Mouse (Mus musculus): ENCODE measurements around the gene Cyp2j6. TPM values are rescaled to one million over a fixed set of nuclear protein-coding genes. Genes with fewer than 3 reads are reported as not detected.
A peak's percentile ranks its signal among the peaks of the same experiment; 100 is the strongest.
"Not testable (repeated sequence)": the region's sequence is repeated elsewhere in the genome, so short reads cannot be mapped to it uniquely, and the experiment has no call there.

Cyp2j6 gene
- polyA plus RNA-seq (2015; fragmentation: Nextera tagmentation; extraction: Ambion mirVana): 1.6 and 1.8 TPM in 2 replicates

DNA sequence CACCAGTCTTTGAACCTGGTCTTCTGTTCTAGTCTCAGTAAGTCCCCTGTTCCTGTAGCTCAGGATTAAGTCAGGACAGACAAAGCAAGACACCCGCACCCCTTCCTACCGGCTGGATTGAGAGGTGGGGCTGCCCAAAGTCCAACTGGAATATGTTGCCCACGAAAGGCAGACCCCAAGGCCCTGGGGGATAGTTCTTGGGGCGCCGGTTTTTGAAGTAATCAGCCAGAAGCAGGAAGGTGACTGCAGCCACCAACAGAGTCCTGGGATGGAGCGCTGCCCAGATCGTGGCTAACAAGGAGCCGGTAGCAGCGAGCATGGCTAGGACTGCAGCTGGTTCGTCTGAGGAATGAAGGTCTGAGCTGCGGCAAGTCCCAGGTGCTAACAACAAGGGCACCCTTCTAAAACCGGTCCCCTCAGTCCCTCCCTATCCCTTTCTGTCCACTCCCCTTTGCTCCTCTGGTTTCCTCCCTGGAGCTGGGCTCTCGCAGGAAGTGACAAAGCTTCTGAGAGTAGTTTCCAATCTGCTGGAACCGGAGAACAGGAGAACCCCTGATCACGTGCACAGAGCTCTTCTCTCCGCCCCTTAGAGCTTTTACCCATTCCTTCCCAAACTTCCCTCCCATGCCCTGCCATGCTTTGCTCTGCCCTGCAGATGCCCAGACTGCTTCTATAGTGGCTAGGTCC is at the start of gene Cyp2j6:
TSS of gene Cyp2j6 (minus strand) at position 529 of the 687 bp plus-strand sequence.
- H3K4me2 ChIP-seq (ENCODE audit: low read depth, low read length): peak within 1 kb of the TSS; percentile 55
- H3K27ac ChIP-seq (ENCODE audit: low read length): no peak within 1 kb of the TSS
- WGBS (ENCODE audit: insufficient replicate concordance): 4% methylated on average over 16 of the region's 16 CpGs
- peak; percentile 70 for ATAC-seq (ENCODE audit: low read depth)
- no peaks in the 10 kb centered on the region for H3K9me3 ChIP-seq (replicated peaks; ENCODE audit: control insufficient read depth, low read length)
- no peaks in the 10 kb centered on the region for H3K36me3 ChIP-seq (ENCODE audit: control insufficient read depth, insufficient read depth)
- H3K4me3 ChIP-seq (ENCODE audit: low read depth, low read length): peak within 1 kb of the TSS; percentile 57
- H3K9ac ChIP-seq (ENCODE audit: low read depth, low read length): peak within 1 kb of the TSS; percentile 37; the same call in 1 of the 2 replicates
- no peaks in the 10 kb centered on the region for H3K27me3 ChIP-seq (ENCODE audit: control insufficient read depth, insufficient read depth, low read depth, low read length)
- H3K4me1 ChIP-seq (ENCODE audit: control insufficient read depth, low read depth, low read length): no peaks in the 10 kb centered on the region

DNA sequence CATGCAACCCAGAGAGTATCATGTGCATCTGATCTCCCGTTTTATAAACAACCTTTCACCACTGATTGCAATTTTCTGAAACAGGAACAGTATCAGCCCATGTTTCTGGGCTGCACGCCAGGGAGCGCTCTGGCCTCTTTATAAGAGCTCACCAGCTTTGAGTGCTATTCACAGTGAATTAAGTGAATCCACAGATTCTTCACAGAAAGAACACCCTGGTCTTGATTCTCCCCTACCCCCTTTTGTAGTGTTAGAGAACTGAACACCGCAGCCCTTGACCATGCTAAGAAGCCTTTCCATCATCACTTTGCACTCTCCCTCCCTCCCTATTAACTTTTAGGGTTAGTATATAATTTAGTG is 38.3 kb upstream of the Cyp2j6 start:
- no peak overlapping the region for H3K27ac ChIP-seq (ENCODE audit: low read length)
- H3K9ac ChIP-seq (ENCODE audit: low read depth, low read length): no peak overlapping the region
- peak overlapping the region; percentile 34; the same call in 1 of the 2 replicates for H3K4me3 ChIP-seq (ENCODE audit: low read depth, low read length)
- H3K4me1 ChIP-seq (ENCODE audit: control insufficient read depth, low read depth, low read length): no peaks in the 10 kb centered on the region
- no peaks in the 10 kb centered on the region for H3K36me3 ChIP-seq (ENCODE audit: control insufficient read depth, insufficient read depth)
- peak; percentile 21; the same call in 1 of the 2 replicates for ATAC-seq (ENCODE audit: low read depth)
- no peaks in the 10 kb centered on the region for H3K27me3 ChIP-seq (ENCODE audit: control insufficient read depth, insufficient read depth, low read depth, low read length)
- H3K9me3 ChIP-seq (replicated peaks; ENCODE audit: control insufficient read depth, low read length): no peaks in the 10 kb centered on the region
- 23% methylated on average over 4 of the region's 4 CpGs for WGBS (ENCODE audit: insufficient replicate concordance)
- peak overlapping the region; percentile 36 for H3K4me2 ChIP-seq (ENCODE audit: low read depth, low read length)

DNA sequence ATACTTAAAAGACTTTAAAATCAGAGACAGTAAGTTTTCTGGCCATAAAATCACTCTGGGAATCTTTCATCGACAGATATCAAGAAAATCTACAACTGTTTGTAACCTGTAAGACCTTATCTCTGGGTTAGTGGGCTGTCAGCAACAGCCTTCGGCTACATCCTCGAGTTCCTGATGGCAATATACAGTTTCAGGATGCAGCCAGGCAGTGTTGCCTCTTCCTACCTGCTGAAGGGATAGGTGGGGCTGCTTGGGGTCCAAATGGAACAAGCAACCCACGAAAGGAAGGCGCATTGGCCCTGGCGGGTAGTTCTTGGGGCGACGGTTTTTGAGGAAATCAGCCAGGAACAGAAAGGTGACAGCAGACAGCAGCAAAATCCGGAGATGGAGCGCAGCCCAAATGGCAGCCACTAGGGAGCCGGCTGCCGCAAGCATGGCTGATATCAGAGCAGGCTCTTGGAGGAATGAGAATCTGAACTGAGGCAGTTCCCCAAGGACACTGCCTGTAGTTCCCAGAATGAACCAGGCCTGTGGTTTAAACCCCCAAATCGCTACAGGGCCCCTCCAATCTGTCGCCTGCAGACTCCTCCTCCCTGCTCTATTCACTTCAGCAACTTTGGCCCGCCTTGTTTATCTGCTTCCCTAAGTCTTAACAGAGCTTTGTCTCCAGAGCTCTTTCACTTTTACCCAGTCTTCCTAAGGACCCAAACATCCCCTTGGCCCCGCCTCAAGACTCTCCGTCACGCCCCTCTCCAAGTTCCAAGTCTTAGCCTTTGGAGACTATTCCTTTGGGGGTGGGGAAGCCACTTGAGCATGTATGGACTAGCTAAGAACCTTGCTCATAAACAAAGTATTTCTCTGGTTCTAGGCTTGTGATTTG is 37.7 kb upstream of the Cyp2j6 start, which contains the start of gene Cyp2j9:
TSS of gene Cyp2j9 (minus strand) at position 668 of the 880 bp plus-strand sequence.
- ATAC-seq (ENCODE audit: low read depth): peak; percentile 56
- Histone ChIP-seq H3K4me1 (ENCODE audit: control insufficient read depth, low read depth, low read length) (no peaks in the 10 kb centered on the region), H3K4me3 (ENCODE audit: low read depth, low read length) (peak within 1 kb of the TSS; percentile 34), H3K9ac (ENCODE audit: low read depth, low read length) (no peak within 1 kb of the TSS), H3K36me3 (ENCODE audit: control insufficient read depth, insufficient read depth) (no peaks in the 10 kb centered on the region), H3K9me3 (replicated peaks; ENCODE audit: control insufficient read depth, low read length) (no peaks in the 10 kb centered on the region), H3K4me2 (ENCODE audit: low read depth, low read length) (peak within 1 kb of the TSS; percentile 36), H3K27ac (ENCODE audit: low read length) (no peak within 1 kb of the TSS), H3K27me3 (ENCODE audit: control insufficient read depth, insufficient read depth, low read depth, low read length) (no peaks in the 10 kb centered on the region)
- 3% methylated on average over 18 of the region's 18 CpGs for WGBS (ENCODE audit: insufficient replicate concordance)

DNA sequence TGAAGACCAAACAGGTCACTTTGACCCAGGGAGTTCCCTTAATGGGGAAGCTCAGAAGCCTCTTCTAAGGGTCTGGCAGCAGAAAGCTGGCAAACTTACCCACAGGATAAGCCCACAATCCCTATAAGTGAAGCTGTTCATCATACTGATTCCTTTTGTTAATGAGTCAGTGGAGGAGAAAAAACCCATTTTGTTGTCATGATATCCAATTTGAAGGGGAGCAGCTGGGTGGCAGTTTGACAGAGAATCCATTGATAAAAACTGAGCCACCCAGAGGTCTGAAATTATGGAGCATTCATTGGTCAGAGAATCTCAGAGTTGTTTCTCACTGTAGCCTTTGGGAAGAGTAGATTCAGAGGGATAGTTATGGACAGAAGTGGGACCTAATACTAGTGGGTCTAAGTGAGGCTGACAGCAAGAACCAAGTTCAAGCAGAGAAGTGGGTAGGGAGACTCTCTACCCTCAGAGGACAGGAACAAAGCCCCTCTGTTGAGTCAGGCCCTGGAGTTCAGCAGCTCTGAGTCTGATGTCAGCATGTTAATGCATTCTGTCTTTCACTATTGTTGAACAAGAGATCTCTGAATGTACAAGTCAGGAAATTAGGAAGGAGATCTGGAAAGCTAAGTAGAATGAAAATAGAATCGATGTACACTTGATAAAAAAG is 28.1 kb upstream of the Cyp2j6 start:
- Histone ChIP-seq H3K4me2 (ENCODE audit: low read depth, low read length) (no peak overlapping the region), H3K36me3 (ENCODE audit: control insufficient read depth, insufficient read depth) (no peaks in the 10 kb centered on the region), H3K27me3 (ENCODE audit: control insufficient read depth, insufficient read depth, low read depth, low read length) (no peaks in the 10 kb centered on the region), H3K4me3 (ENCODE audit: low read depth, low read length) (no peak overlapping the region), H3K27ac (ENCODE audit: low read length) (no peak overlapping the region), H3K4me1 (ENCODE audit: control insufficient read depth, low read depth, low read length) (no peaks in the 10 kb centered on the region), H3K9ac (ENCODE audit: low read depth, low read length) (no peak overlapping the region), H3K9me3 (replicated peaks; ENCODE audit: control insufficient read depth, low read length) (no peaks in the 10 kb centered on the region)
- ATAC-seq (ENCODE audit: low read depth): no peak
- 55% methylated on average over 1 of the region's 1 CpGs for WGBS (ENCODE audit: insufficient replicate concordance)

DNA sequence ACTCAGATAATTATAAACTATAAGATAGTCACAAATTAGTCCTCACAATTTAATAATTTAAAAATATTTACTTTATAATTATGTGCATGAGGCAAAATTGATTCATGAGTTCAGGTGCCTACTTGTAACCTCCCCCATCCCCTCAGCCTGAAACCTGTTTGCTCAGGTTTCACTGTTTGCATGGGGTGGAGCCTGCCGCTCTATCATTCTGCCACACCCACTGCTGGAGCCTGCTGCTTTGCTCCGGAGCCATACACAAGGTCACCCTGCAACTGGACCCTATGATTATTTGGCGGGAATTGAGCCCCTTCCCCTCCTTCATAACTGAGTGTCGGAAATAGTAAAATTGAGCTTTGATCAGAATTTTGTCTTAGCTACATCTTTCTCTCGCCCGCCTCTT is 26.9 kb upstream of the Cyp2j6 start:
- not testable (repeated sequence) for H3K4me3 ChIP-seq (ENCODE audit: low read depth, low read length); H3K27ac ChIP-seq (ENCODE audit: low read length); H3K9me3 ChIP-seq (replicated peaks; ENCODE audit: control insufficient read depth, low read length); H3K4me1 ChIP-seq (ENCODE audit: control insufficient read depth, low read depth, low read length); H3K4me2 ChIP-seq (ENCODE audit: low read depth, low read length); ATAC-seq (ENCODE audit: low read depth); H3K36me3 ChIP-seq (ENCODE audit: control insufficient read depth, insufficient read depth); H3K27me3 ChIP-seq (ENCODE audit: control insufficient read depth, insufficient read depth, low read depth, low read length); H3K9ac ChIP-seq (ENCODE audit: low read depth, low read length)
- 45% methylated on average over 6 of the region's 6 CpGs for WGBS (ENCODE audit: insufficient replicate concordance)

DNA sequence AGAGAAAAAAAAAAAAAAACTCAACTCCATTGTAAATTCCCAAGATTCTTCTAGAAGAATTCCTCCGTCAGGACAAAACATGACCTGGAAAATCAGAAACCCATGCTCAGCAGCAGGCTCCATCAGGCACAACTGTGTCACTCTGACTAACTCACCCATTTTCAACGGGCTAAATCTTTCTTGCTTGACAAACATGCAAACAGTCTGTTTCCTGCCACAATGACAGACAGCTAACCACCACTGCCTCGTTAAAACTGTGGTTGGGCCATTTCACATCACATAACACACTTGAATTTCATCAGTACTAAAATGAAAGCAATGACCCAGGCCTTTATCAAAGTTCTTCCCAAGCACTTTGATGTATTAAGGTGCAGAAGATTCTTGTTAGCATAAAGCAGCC is 16.0 kb upstream of the Cyp2j6 start:
- no peak overlapping the region for H3K27ac ChIP-seq (ENCODE audit: low read length)
- no peak for ATAC-seq (ENCODE audit: low read depth)

DNA sequence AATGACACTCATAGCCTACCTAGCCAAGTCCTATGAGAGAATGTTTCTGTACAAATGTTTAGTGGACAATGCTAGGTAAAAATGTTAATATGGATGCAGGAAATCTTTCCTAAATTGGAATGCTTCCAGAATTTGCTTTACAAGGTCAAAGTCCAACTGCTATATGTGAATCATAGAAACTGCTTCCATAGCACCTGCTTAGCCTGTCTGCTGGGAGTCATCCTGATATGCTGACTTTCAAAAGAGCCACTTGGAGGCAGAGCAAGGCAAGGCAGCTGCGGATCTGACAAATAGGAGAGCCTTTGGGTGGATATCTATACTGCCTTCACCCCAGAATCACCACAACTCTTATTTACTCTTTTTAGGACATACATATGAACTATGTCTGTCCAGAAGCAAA is 14.5 kb upstream of the Cyp2j6 start:
- no peak overlapping the region for H3K4me3 ChIP-seq (ENCODE audit: low read depth, low read length)
- no peaks in the 10 kb centered on the region for H3K36me3 ChIP-seq (ENCODE audit: control insufficient read depth, insufficient read depth)
- H3K4me2 ChIP-seq (ENCODE audit: low read depth, low read length): no peak overlapping the region
- ATAC-seq (ENCODE audit: low read depth): no peak
- no peak overlapping the region for H3K9ac ChIP-seq (ENCODE audit: low read depth, low read length)
- 45% methylated on average over 1 of the region's 1 CpGs for WGBS (ENCODE audit: insufficient replicate concordance)
- no peak overlapping the region for H3K27ac ChIP-seq (ENCODE audit: low read length)
- no peaks in the 10 kb centered on the region for H3K4me1 ChIP-seq (ENCODE audit: control insufficient read depth, low read depth, low read length)
- H3K27me3 ChIP-seq (ENCODE audit: control insufficient read depth, insufficient read depth, low read depth, low read length): no peaks in the 10 kb centered on the region
- H3K9me3 ChIP-seq (replicated peaks; ENCODE audit: control insufficient read depth, low read length): no peaks in the 10 kb centered on the region

More for the DNA sequence above, 16.0 kb upstream of the Cyp2j6 start:
- Histone ChIP-seq H3K4me2 (ENCODE audit: low read depth, low read length) (no peak overlapping the region), H3K27me3 (ENCODE audit: control insufficient read depth, insufficient read depth, low read depth, low read length) (no peaks in the 10 kb centered on the region), H3K9me3 (replicated peaks; ENCODE audit: control insufficient read depth, low read length) (no peaks in the 10 kb centered on the region), H3K4me1 (ENCODE audit: control insufficient read depth, low read depth, low read length) (no peaks in the 10 kb centered on the region), H3K9ac (ENCODE audit: low read depth, low read length) (no peak overlapping the region), H3K4me3 (ENCODE audit: low read depth, low read length) (no peak overlapping the region), H3K36me3 (ENCODE audit: control insufficient read depth, insufficient read depth) (no peaks in the 10 kb centered on the region)
- WGBS (ENCODE audit: insufficient replicate concordance): 27% methylated on average over 3 of the region's 3 CpGs

DNA sequence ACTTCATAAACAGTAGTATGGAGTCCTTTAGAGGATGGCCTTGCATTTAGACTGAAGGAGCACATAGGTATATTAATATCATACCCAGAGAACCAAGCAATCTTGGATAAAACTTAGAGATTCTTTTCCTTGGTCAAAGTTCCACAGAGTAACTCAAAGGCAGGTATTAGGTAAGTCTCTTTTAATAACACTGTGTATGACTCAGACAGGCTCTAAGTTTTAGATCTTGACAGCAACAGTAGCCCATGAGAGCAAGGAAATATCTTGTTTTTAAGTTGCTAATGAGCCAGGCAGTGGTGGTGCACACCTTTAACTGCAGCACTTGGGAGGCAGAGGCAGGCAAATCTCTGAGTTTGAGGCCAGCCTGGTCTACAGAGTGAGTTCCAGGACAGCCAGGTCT is 12.3 kb upstream of the Cyp2j6 start:
- H3K9ac ChIP-seq (ENCODE audit: low read depth, low read length): no peak overlapping the region
- no peak overlapping the region for H3K4me2 ChIP-seq (ENCODE audit: low read depth, low read length)
- H3K9me3 ChIP-seq (replicated peaks; ENCODE audit: control insufficient read depth, low read length): no peaks in the 10 kb centered on the region
- no peak overlapping the region for H3K27ac ChIP-seq (ENCODE audit: low read length)
- no peaks in the 10 kb centered on the region for H3K36me3 ChIP-seq (ENCODE audit: control insufficient read depth, insufficient read depth)
- no peak for ATAC-seq (ENCODE audit: low read depth)
- H3K4me1 ChIP-seq (ENCODE audit: control insufficient read depth, low read depth, low read length): no peaks in the 10 kb centered on the region
- H3K4me3 ChIP-seq (ENCODE audit: low read depth, low read length): no peak overlapping the region
- no peaks in the 10 kb centered on the region for H3K27me3 ChIP-seq (ENCODE audit: control insufficient read depth, insufficient read depth, low read depth, low read length)
